Mouse (Mus musculus) G1E (cell line): ENCODE data around the gene Rspo3. TPM values are rescaled to one million over a fixed set of nuclear protein-coding genes. Genes with fewer than 3 reads are reported as not detected.

ENCODE experiments used
- ATAC-seq: 2 replicates; pipeline ENCODE4 v1.8.0; 2016; ENCODE audit warnings: mild to moderate bottlenecking; ENCODE audit not compliant: insufficient number of reproducible peaks, poor library complexity, low FRiP score, severe bottlenecking; ENCODE audit errors: extremely low read depth
- DNase-seq: peaks from one replicate; pipeline ENCODE4 v3.0.0; 2012; ENCODE audit warnings: low spot score
- H3K27me3 ChIP-seq: 2 replicates; pipeline ENCODE4 v1.6.1; 2012; ENCODE audit warnings: mild to moderate bottlenecking, low read length, inconsistent platforms; ENCODE audit not compliant: insufficient read depth
- H3K36me3 ChIP-seq: replicated peaks from 2 replicates; pipeline ENCODE3; 2012; ENCODE audit warnings: mild to moderate bottlenecking, inconsistent platforms
- H3K4me1 ChIP-seq: 2 replicates; pipeline ENCODE4 v1.6.1; 2012; ENCODE audit warnings: low read depth, low read length, inconsistent platforms, mixed read lengths; ENCODE audit not compliant: insufficient read depth
- H3K4me3 ChIP-seq: 2 replicates; pipeline ENCODE4 v1.5.1; 2012; ENCODE audit warnings: low read depth, mild to moderate bottlenecking, inconsistent platforms, low read length, moderate library complexity, mixed read lengths
- H3K9me3 ChIP-seq: replicated peaks from 2 replicates; pipeline ENCODE4 v1.6.1; 2012; ENCODE audit warnings: inconsistent platforms
- CTCF ChIP-seq: IDR thresholded peaks from 2 replicates; pipeline ENCODE4 v1.5.1; 2012; ENCODE audit warnings: low read depth, low read length, inconsistent platforms, mixed read lengths
- GATA1 ChIP-seq: IDR thresholded peaks from 2 replicates; pipeline ENCODE4 v1.6.1; 2012; ENCODE audit warnings: borderline replicate concordance, low read length, inconsistent platforms, mixed read lengths
- GATA2 ChIP-seq: IDR thresholded peaks from 2 replicates; pipeline ENCODE4 v1.6.1; 2012; ENCODE audit warnings: low read depth, low read length, inconsistent platforms, borderline replicate concordance
- POLR2AphosphoS5 ChIP-seq: IDR thresholded peaks from 2 replicates; pipeline ENCODE4 v1.6.1; 2012; ENCODE audit warnings: low read depth, low read length, inconsistent platforms; ENCODE audit not compliant: insufficient replicate concordance
- TAL1 ChIP-seq: conservative IDR thresholded peaks from 2 replicates; pipeline ENCODE4 v1.6.1; 2012; ENCODE audit warnings: low read depth, low read length, inconsistent platforms, mixed read lengths
- polyA plus RNA-seq: library from polyadenylated mRNA; stranded (reverse); fragments of >175 nt; gene quantifications from 2 replicates; pipeline ENCODE4 v1.2.3, GENCODE M21; 2012
- total RNA-seq, 2 experiments: library from RNA; stranded (forward) in 1 of 2; stranded (reverse) in 1 of 2; fragments of 200-1000 nt in 1 of 2; fragments of >200 nt in 1 of 2; fragmentation: Nextera tagmentation in 1 of 2; gene quantifications; 2 replicates each; pipeline ENCODE4 v1.2.3; 2014 to 2017

Rspo3 gene
- total and polyA plus RNA-seq, 3 experiments, result 0.75 to 6.7 (median 6.1) TPM

DNA sequence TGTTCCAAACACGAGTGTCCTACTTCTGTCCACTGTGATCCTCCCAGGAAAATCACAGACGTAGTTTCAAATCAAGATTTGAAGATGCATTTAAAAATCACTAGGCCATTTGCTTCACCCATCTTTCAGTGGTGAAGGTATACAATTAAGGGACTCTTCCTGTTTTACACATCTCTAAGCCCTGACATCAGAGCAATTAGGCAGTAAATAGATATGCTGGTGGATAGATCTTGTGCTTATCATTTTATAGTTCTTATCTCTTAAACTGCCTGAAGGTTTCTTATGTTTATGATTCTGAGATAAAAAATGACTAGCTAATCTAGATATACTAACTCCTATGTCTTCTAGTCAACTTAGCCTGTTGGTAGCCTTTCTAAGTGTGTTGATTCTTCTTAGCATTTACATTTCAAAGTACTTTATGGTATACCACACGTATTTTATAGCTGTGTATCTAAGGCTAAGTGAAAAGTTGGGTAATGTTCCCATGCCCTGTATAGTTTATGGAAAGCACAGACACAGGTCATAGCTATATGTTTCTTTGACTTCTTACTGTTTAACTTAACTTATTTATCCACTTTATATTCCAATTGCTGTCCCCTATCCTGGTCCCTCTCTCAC lies 38.4 kb downstream of the Rspo3 start:
- no peaks in the 10 kb centered on the region for H3K9me3 ChIP-seq
- no peaks in the 10 kb centered on the region for H3K27me3 ChIP-seq
- no peaks in the 10 kb centered on the region for H3K36me3 ChIP-seq
- no peak overlapping the region for H3K4me3 ChIP-seq
- DNase-seq (no peak), ATAC-seq (no peak)
- H3K4me1 ChIP-seq, result no peaks in the 10 kb centered on the region
- no peak for TF ChIP-seq CTCF
- no peak for TF ChIP-seq GATA1
- no peak for TF ChIP-seq POLR2AphosphoS5
- no peak for TF ChIP-seq GATA2
- no peak for TF ChIP-seq TAL1

DNA sequence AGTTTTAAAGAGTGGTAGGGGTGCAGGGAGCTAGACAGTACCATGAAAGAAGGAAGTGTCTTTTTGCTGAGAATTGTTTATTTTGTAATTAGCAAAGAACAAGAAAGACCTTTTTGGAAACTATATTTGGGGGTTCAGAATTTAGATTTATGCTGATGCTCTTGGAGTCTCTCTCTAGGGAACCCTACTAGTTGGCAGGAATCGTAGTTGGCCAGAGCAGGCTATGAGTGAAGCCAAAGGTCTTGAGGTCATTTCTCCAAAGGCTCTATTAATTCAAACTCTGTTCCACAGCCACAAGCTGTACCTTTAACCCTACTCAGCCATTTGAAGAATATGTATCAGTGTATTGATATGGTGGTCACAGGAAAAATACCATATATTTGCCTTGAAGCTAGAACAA lies 41.7 kb downstream of the Rspo3 start:
- H3K9me3 ChIP-seq, result no peaks in the 10 kb centered on the region
- H3K4me3 ChIP-seq, result no peak overlapping the region
- H3K27me3 ChIP-seq, result no peaks in the 10 kb centered on the region
- no peaks in the 10 kb centered on the region for H3K36me3 ChIP-seq
- DNase-seq, result no peak
- no peak for TF ChIP-seq POLR2AphosphoS5
- ATAC-seq, result no peak
- H3K4me1 ChIP-seq, result no peaks in the 10 kb centered on the region

DNA sequence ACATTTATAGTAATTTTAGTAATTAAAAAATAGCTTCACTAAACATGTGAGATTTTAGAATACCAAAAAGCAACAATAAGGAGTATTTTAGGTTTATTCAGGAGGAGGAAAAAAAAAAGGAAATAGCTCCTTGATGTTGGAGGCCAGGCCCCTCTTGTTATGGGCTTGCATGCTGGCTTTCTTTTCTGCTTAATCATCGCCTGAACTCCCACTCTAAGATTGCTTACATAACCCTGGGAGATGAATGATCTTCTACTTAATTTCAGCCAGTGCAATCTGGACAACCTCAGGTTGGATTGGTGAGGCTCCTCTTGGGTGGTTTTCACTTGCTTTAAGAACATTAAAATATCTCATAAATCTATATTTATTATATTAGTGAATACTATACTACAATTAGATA lies 54.7 kb downstream of the Rspo3 start:
- Histone ChIP-seq H3K36me3 (no peaks in the 10 kb centered on the region), H3K4me3 (no peak overlapping the region), H3K4me1 (no peaks in the 10 kb centered on the region), H3K27me3 (no peaks in the 10 kb centered on the region), H3K9me3 (no peaks in the 10 kb centered on the region)
- no peak for DNase-seq
- no peak for ATAC-seq
- no peak for TF ChIP-seq CTCF
- TF ChIP-seq POLR2AphosphoS5, result no peak

DNA sequence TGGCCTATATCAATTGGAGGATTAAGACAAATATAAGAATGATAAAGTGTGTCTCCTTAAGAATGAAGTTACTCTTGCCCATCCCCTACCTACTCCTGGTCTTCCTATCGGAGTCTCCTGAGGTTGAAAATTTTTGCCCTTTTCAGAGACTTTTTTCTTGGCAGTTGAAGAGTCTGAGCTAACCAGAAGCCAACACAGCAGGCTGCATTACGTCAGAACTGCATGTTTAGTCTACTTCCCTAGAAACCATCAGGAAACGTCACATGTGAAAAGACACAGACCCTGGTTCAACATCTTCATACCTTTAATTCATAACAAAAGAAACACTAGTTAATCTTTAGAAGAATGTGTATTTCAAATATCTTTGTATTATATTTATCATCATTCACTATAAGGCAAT lies 56.3 kb downstream of the Rspo3 start:
- no peak for TF ChIP-seq POLR2AphosphoS5
- TF ChIP-seq CTCF, result no peak
- TF ChIP-seq TAL1, result no peak
- no peak for TF ChIP-seq GATA2
- TF ChIP-seq GATA1, result no peak
- Histone ChIP-seq H3K36me3 (no peaks in the 10 kb centered on the region), H3K27me3 (no peaks in the 10 kb centered on the region), H3K9me3 (no peaks in the 10 kb centered on the region), H3K4me3 (no peak overlapping the region), H3K4me1 (no peaks in the 10 kb centered on the region)
- DNase-seq, result no peak
- ATAC-seq, result no peak

- Histone ChIP-seq H3K27me3 (0 out of 2 replicates have a peak, but pooled peaks cover 2% of the 10 kb centered on the region), H3K9me3 (no peaks in the 10 kb centered on the region), H3K4me1 (no peaks in the 10 kb centered on the region), H3K4me3 (no peak overlapping the region), H3K36me3 (no peaks in the 10 kb centered on the region)
- no peak for ATAC-seq
- TF ChIP-seq GATA2 (no peak), TAL1 (no peak), POLR2AphosphoS5 (no peak), GATA1 (no peak), CTCF (no peak)
- no peak for DNase-seq
Measured at GRCm38 (mm10) chr10:29470454-29470853, 65.2 kb downstream of the Rspo3 start.

GRCm38 (mm10) chr10:29460100-29460499 lies 75.6 kb downstream of the Rspo3 start:
- ATAC-seq, result no peak
- no peaks in the 10 kb centered on the region for H3K9me3 ChIP-seq

GRCm38 (mm10) chr10:29459632-29460031 lies 76.0 kb downstream of the Rspo3 start:
- Histone ChIP-seq H3K4me3 (no peak overlapping the region), H3K9me3 (no peaks in the 10 kb centered on the region), H3K27me3 (no peaks in the 10 kb centered on the region), H3K4me1 (no peaks in the 10 kb centered on the region), H3K36me3 (no peaks in the 10 kb centered on the region)
- DNase-seq, result no peak
- no peak for ATAC-seq
- no peak for TF ChIP-seq TAL1
- no peak for TF ChIP-seq GATA2

More at GRCm38 (mm10) chr10:29460100-29460499, 75.6 kb downstream of the Rspo3 start:
- no peak for DNase-seq
- Histone ChIP-seq H3K36me3 (no peaks in the 10 kb centered on the region), H3K4me3 (no peak overlapping the region), H3K27me3 (no peaks in the 10 kb centered on the region), H3K4me1 (no peaks in the 10 kb centered on the region)
- TF ChIP-seq GATA1, result no peak
- TF ChIP-seq TAL1, result no peak
- TF ChIP-seq CTCF, result no peak
- TF ChIP-seq POLR2AphosphoS5, result no peak
- TF ChIP-seq GATA2, result no peak
